In the genomic region with DNA sequence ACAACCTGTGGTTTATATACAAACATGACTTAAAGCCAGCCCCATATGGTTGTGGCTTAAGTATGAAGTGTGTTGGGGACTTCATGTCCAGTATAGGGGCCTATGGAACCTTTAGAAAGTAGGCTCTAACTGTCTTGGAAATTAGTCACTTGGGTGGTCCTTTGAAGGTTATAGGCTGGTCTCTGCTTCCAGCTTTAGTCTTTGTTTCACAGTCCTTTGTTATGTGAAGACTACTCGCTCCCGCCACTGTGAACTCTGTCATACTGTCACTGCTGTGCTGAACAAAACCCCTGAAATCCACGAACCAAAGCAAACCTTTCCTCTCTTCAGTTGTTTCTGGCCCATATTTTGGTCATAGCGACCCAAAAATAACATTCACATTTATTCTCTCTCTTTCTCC, we compare ENCODE assay signal across 31 mouse cellular contexts. TPM values are rescaled to one million over a fixed set of nuclear protein-coding genes. Genes with fewer than 3 reads are reported as not detected.
"Had no signal": no experiment of that assay in that cellular context is flagged by ENCODE, and none has a peak within 500 bp of the region (broad histone marks: within the 10 kb centered on the region; RNA-seq: fewer than 3 reads in every experiment).

No protein-coding gene starts in this region.

- H3K36me3 ChIP-seq: heart, embryonic 13.5 days; heart, embryonic 15.5 days; hindbrain, embryonic 10.5 days; hindbrain, embryonic 12.5 days; intestine, embryonic 15.5 days; kidney, embryonic 15.5 days; limb, embryonic 10.5 days; limb, embryonic 12.5 days; liver, embryonic 13.5 days; liver, embryonic 15.5 days had no signal

- H3K4me3 ChIP-seq: heart, adult 2 months; heart, embryonic 15.5 days; hindbrain, embryonic 10.5 days; hindbrain, embryonic 12.5 days; kidney, embryonic 15.5 days; left cerebral cortex, adult 2 months; limb, embryonic 10.5 days; limb, embryonic 12.5 days; liver, embryonic 13.5 days; liver, embryonic 15.5 days had no signal

- DNase-seq: gastrocnemius, postnatal 14 days; gastrocnemius, postnatal 36 days; heart, adult 11 months; heart, adult 2 months; heart, postnatal 14 days; heart, postnatal 36 days; kidney, adult 11 months; kidney, adult 2 months; kidney, adult 9 months; kidney, postnatal 14 days; kidney, postnatal 36 days; layer of hippocampus, adult 9-11 months; liver; liver, embryonic 13.5 days had no signal

- H3K9ac ChIP-seq: heart, embryonic 13.5 days; heart, embryonic 15.5 days; hindbrain, embryonic 12.5 days; hindbrain, embryonic 14.5 days; intestine, embryonic 15.5 days; kidney, embryonic 15.5 days; limb, embryonic 12.5 days; liver, embryonic 13.5 days; liver, embryonic 15.5 days had no signal

- H3K27ac ChIP-seq: heart, adult 2 months; heart, embryonic 13.5 days; heart, embryonic 15.5 days; hindbrain, embryonic 10.5 days; hindbrain, embryonic 12.5 days; hindbrain, embryonic 14.5 days; intestine, embryonic 15.5 days; kidney, embryonic 15.5 days; kidney, postnatal 0 days; left cerebral cortex, adult 2 months; limb, embryonic 10.5 days; limb, embryonic 12.5 days; liver, embryonic 13.5 days; liver, embryonic 15.5 days had no signal

- H3K4me1 ChIP-seq: heart, embryonic 13.5 days; heart, embryonic 15.5 days; kidney, embryonic 15.5 days; limb, embryonic 10.5 days; limb, embryonic 12.5 days; liver, embryonic 13.5 days; liver, embryonic 15.5 days had no signal

- ATAC-seq: hindbrain, embryonic 16.5 days; inflammation-experienced regulatory T-cells, adult 6 months had no signal

- H3K4me2 ChIP-seq: hindbrain, embryonic 12.5 days; hindbrain, embryonic 14.5 days; limb, embryonic 12.5 days; liver, embryonic 11.5 days; liver, embryonic 13.5 days; liver, embryonic 15.5 days had no signal

- H3K9me3 ChIP-seq: heart, embryonic 13.5 days; heart, embryonic 15.5 days; intestine, embryonic 15.5 days; limb, embryonic 10.5 days; limb, embryonic 12.5 days; liver, embryonic 15.5 days had no signal

- H3K27me3 ChIP-seq: heart, embryonic 15.5 days; intestine, embryonic 15.5 days; liver, embryonic 13.5 days; liver, embryonic 15.5 days had no signal

RNA-seq across cellular contexts. Expression of a gene that starts 39.5 kb away (rescaled TPM):
- total RNA-seq: gastrocnemius, adult 8-10 months; gastrocnemius, postnatal 36 days had no signal
- polyA plus RNA-seq: heart, postnatal 0 days; inflammation-experienced regulatory T-cells, adult 6 months had no signal
